Mouse (Mus musculus) cortical plate, adult 2 months (tissue): ENCODE measurements around the gene Leo1.

Experiments
- CTCF ChIP-seq: fragments of 200-500 bp; IDR thresholded peaks from 2 replicates; pipeline ENCODE4 v1.5.1; 2011; ENCODE audit warnings: mild to moderate bottlenecking, control low read depth, low read length; ENCODE audit not compliant: insufficient read depth; ENCODE audit errors: extremely low read depth
- POLR2A ChIP-seq: fragments of 200-500 bp; IDR thresholded peaks from 2 replicates; pipeline ENCODE4 v1.6.1; 2011; ENCODE audit warnings: mild to moderate bottlenecking, low read length, control low read depth; ENCODE audit not compliant: insufficient read depth; ENCODE audit errors: extremely low read depth

GRCm38 (mm10) chr9:75423683-75424082 is 17.6 kb upstream of the Leo1 start:
- TF ChIP-seq CTCF (no peak), POLR2A (no peak)
